Comparison of ENCODE assay signal across 20 mouse cellular contexts in genomic region chr4:70312170-70312569, GRCm38 (mm10).
DNase-seq lines count a peak whose midpoint lies in the region; ATAC-seq and TF ChIP-seq lines count a peak whose summit lies in the region.
"Had no signal": no experiment of that assay in that cellular context is flagged by ENCODE, and none has a peak within 500 bp of the region (broad histone marks: within the 10 kb centered on the region; RNA-seq: fewer than 3 reads in every experiment).

No protein-coding gene starts in this region.

- no peak for TF ChIP-seq RAD21 in CH12.LX (IDR thresholded peaks at IDR 0.05; ENCODE audit: low read depth, low read length)

- no peak for TF ChIP-seq POLR2A in CH12.LX (IDR thresholded peaks at IDR 0.05; ENCODE audit: low read depth, low read length)
- no peak for TF ChIP-seq POLR2A in lung, adult 2 months (IDR thresholded peaks at IDR 0.05; ENCODE audit: borderline replicate concordance, extremely low read depth, low read depth, low read length)

- no peak overlapping the region for H3K4me3 ChIP-seq in forebrain, embryonic 14.5 days (ENCODE audit: low read depth, low read length)
- H3K4me3 ChIP-seq in forebrain, embryonic 15.5 days = no peak overlapping the region
- H3K4me3 ChIP-seq in hindbrain, embryonic 16.5 days (ENCODE audit: low read length) = no peak overlapping the region
- H3K4me3 ChIP-seq in hindbrain, embryonic 11.5 days (ENCODE audit: low read depth, low read length) = no peak overlapping the region
- H3K4me3 ChIP-seq in midbrain, embryonic 11.5 days (ENCODE audit: low read depth, low read length) = no peak overlapping the region
- no peak overlapping the region for H3K4me3 ChIP-seq in midbrain, embryonic 14.5 days (replicated peaks; ENCODE audit: low read depth, low read length)
- H3K4me3 ChIP-seq in CH12.LX (replicated peaks in 1 of 3; ENCODE audit: low read depth in 2 of 3, low read length in 2 of 3, poor library complexity in 1 of 3) = no peak overlapping the region
- H3K4me3 ChIP-seq in lung, adult 2 months (replicated peaks; ENCODE audit: extremely low read depth, low read depth, low read length) = no peak overlapping the region
- H3K4me3 ChIP-seq: embryonic facial prominence, embryonic 10.5 days; embryonic facial prominence, embryonic 13.5 days; erythroblast, embryonic 14.5 days; forebrain, embryonic 12.5 days; gastrocnemius, adult 2 months; heart, embryonic 12.5 days; heart, embryonic 15.5 days; hindbrain, embryonic 12.5 days had no signal

- no peaks in the 10 kb centered on the region for H3K79me2 ChIP-seq in CH12.LX (replicated peaks; ENCODE audit: control insufficient read depth, extremely low read depth, insufficient read depth, poor library complexity, severe bottlenecking)

- peaks cover 10% of the 10 kb centered on the region for H3K4me1 ChIP-seq in forebrain, embryonic 14.5 days (ENCODE audit: control insufficient read depth, insufficient read depth, low read length)
- H3K4me1 ChIP-seq in forebrain, embryonic 15.5 days = peaks cover 12% of the 10 kb centered on the region
- peaks cover 8% of the 10 kb centered on the region for H3K4me1 ChIP-seq in hindbrain, embryonic 16.5 days (ENCODE audit: control insufficient read depth, insufficient read depth, low read depth, low read length)
- no peaks in the 10 kb centered on the region for H3K4me1 ChIP-seq in hindbrain, embryonic 11.5 days (replicated peaks; ENCODE audit: control insufficient read depth, insufficient read depth, low read length)
- no peaks in the 10 kb centered on the region for H3K4me1 ChIP-seq in midbrain, embryonic 11.5 days (ENCODE audit: control insufficient read depth, insufficient read depth, low read length)
- H3K4me1 ChIP-seq in midbrain, embryonic 14.5 days (ENCODE audit: control insufficient read depth, insufficient read depth, low read length) = no peaks in the 10 kb centered on the region
- peaks cover 3 to 8% of the 10 kb centered on the region in 2 experiments; a peak in 3 of 4 replicates for H3K4me1 ChIP-seq in CH12.LX (ENCODE audit: control insufficient read depth in 1 of 2, insufficient read depth in 2 of 2)
- no peaks in the 10 kb centered on the region for H3K4me1 ChIP-seq in lung, adult 2 months (ENCODE audit: control insufficient read depth, insufficient read depth, low read length)
- H3K4me1 ChIP-seq: forebrain, embryonic 12.5 days had no signal

- in situ Hi-C loops in CH12.LX (cut with MboI; ENCODE audit: low pct_ligation_motif_present, low pct_unique_long_range_greater_than_20kb, low sequenced_read_pairs) = no loop called here

- H3K36me3 ChIP-seq in forebrain, embryonic 14.5 days (ENCODE audit: control insufficient read depth, insufficient read depth, low read length) = peaks cover 34% of the 10 kb centered on the region
- peaks cover 18% of the 10 kb centered on the region for H3K36me3 ChIP-seq in forebrain, embryonic 15.5 days
- H3K36me3 ChIP-seq in hindbrain, embryonic 16.5 days (ENCODE audit: control insufficient read depth, insufficient read depth, low read length) = peaks cover 2% of the 10 kb centered on the region; the same call in 1 of the 2 replicates
- H3K36me3 ChIP-seq in hindbrain, embryonic 11.5 days (ENCODE audit: control insufficient read depth, insufficient read depth, low read length) = 0 out of 2 replicates have a peak, but pooled peaks cover 5% of the 10 kb centered on the region
- H3K36me3 ChIP-seq in midbrain, embryonic 11.5 days (ENCODE audit: control insufficient read depth, insufficient read depth, low read length) = no peaks in the 10 kb centered on the region; the same call in 1 of the 2 replicates
- H3K36me3 ChIP-seq in midbrain, embryonic 14.5 days (ENCODE audit: control insufficient read depth, insufficient read depth, low read length) = peaks cover 28% of the 10 kb centered on the region
- peaks cover 17 to 78% of the 10 kb centered on the region in 2 experiments for H3K36me3 ChIP-seq in CH12.LX (replicated peaks in 1 of 2; ENCODE audit: control insufficient read depth in 1 of 2, insufficient read depth in 1 of 2, low read length in 1 of 2)

- no peak for ATAC-seq in forebrain, embryonic 14.5 days
- no peak for ATAC-seq in forebrain, embryonic 15.5 days (replicated peaks)
- no peak for ATAC-seq in hindbrain, embryonic 16.5 days
- no peak for ATAC-seq in hindbrain, embryonic 11.5 days (ENCODE audit: low FRiP score)
- ATAC-seq in midbrain, embryonic 11.5 days (ENCODE audit: low FRiP score) = no peak
- ATAC-seq in midbrain, embryonic 14.5 days (ENCODE audit: low FRiP score, low TSS enrichment) = no peak

- H3K27ac ChIP-seq in forebrain, embryonic 14.5 days (ENCODE audit: low read depth, low read length) = peak overlapping the region; percentile 63; the same call in 1 of the 2 replicates
- H3K27ac ChIP-seq in forebrain, embryonic 15.5 days (replicated peaks) = no peak overlapping the region
- H3K27ac ChIP-seq in hindbrain, embryonic 16.5 days (ENCODE audit: low read depth, low read length) = peak overlapping the region; percentile 70; the same call in 1 of the 2 replicates
- no peak overlapping the region for H3K27ac ChIP-seq in hindbrain, embryonic 11.5 days (ENCODE audit: low read depth, low read length)
- H3K27ac ChIP-seq in midbrain, embryonic 11.5 days (ENCODE audit: low read depth, low read length) = no peak overlapping the region
- H3K27ac ChIP-seq in midbrain, embryonic 14.5 days (replicated peaks; ENCODE audit: low read depth, low read length) = no peak overlapping the region
- H3K27ac ChIP-seq in CH12.LX (ENCODE audit: insufficient read depth, low read depth) = no peak overlapping the region
- H3K27ac ChIP-seq: embryonic facial prominence, embryonic 10.5 days; embryonic facial prominence, embryonic 13.5 days; forebrain, embryonic 12.5 days; gastrocnemius, adult 2 months; heart, embryonic 15.5 days had no signal

- H3K4me2 ChIP-seq in forebrain, embryonic 14.5 days (ENCODE audit: low read length) = no peak overlapping the region
- no peak overlapping the region for H3K4me2 ChIP-seq in forebrain, embryonic 15.5 days (replicated peaks)
- no peak overlapping the region for H3K4me2 ChIP-seq in hindbrain, embryonic 16.5 days (ENCODE audit: low read length)
- no peak overlapping the region for H3K4me2 ChIP-seq in hindbrain, embryonic 11.5 days (replicated peaks; ENCODE audit: low read depth, low read length)
- no peak overlapping the region for H3K4me2 ChIP-seq in midbrain, embryonic 11.5 days
- H3K4me2 ChIP-seq in midbrain, embryonic 14.5 days (ENCODE audit: low read length) = no peak overlapping the region
- no peak overlapping the region for H3K4me2 ChIP-seq in CH12.LX (ENCODE audit: insufficient read depth, low read depth, poor library complexity, severe bottlenecking)
- H3K4me2 ChIP-seq: embryonic facial prominence, embryonic 13.5 days; forebrain, embryonic 12.5 days; heart, embryonic 12.5 days; heart, embryonic 15.5 days; hindbrain, embryonic 12.5 days had no signal

- no peaks in the 10 kb centered on the region for H3K9me3 ChIP-seq in forebrain, embryonic 14.5 days (replicated peaks; ENCODE audit: control insufficient read depth, low read length)
- no peaks in the 10 kb centered on the region for H3K9me3 ChIP-seq in forebrain, embryonic 15.5 days
- no peaks in the 10 kb centered on the region for H3K9me3 ChIP-seq in hindbrain, embryonic 16.5 days (ENCODE audit: control insufficient read depth, low read length)
- H3K9me3 ChIP-seq in hindbrain, embryonic 11.5 days (ENCODE audit: control insufficient read depth, low read length) = no peaks in the 10 kb centered on the region
- H3K9me3 ChIP-seq in midbrain, embryonic 11.5 days (ENCODE audit: control insufficient read depth, low read length) = no peaks in the 10 kb centered on the region
- no peaks in the 10 kb centered on the region for H3K9me3 ChIP-seq in midbrain, embryonic 14.5 days (ENCODE audit: control insufficient read depth, low read length)
- H3K9me3 ChIP-seq in CH12.LX (replicated peaks; ENCODE audit: low read length) = no peaks in the 10 kb centered on the region
- H3K9me3 ChIP-seq: embryonic facial prominence, embryonic 10.5 days; embryonic facial prominence, embryonic 13.5 days; forebrain, embryonic 12.5 days; G1E; heart, embryonic 12.5 days; heart, embryonic 15.5 days; hindbrain, embryonic 12.5 days had no signal

- no peak for TF ChIP-seq CTCF in CH12.LX (conservative IDR thresholded peaks at IDR 0.05 in 1 of 2, IDR thresholded peaks at IDR 0.05 in 1 of 2; ENCODE audit: low read depth in 2 of 2, low read length in 2 of 2)
- TF ChIP-seq CTCF in lung, adult 2 months (IDR thresholded peaks at IDR 0.05; ENCODE audit: insufficient read depth, low read length) = no peak

- H3K27me3 ChIP-seq in forebrain, embryonic 14.5 days (replicated peaks; ENCODE audit: control insufficient read depth, insufficient read depth, low read length) = no peaks in the 10 kb centered on the region
- no peaks in the 10 kb centered on the region for H3K27me3 ChIP-seq in forebrain, embryonic 15.5 days
- no peaks in the 10 kb centered on the region for H3K27me3 ChIP-seq in hindbrain, embryonic 16.5 days (replicated peaks; ENCODE audit: control insufficient read depth, insufficient read depth, low read length)
- H3K27me3 ChIP-seq in hindbrain, embryonic 11.5 days (ENCODE audit: control insufficient read depth, insufficient read depth, low read length) = no peaks in the 10 kb centered on the region
- no peaks in the 10 kb centered on the region for H3K27me3 ChIP-seq in midbrain, embryonic 11.5 days (ENCODE audit: control insufficient read depth, insufficient read depth, low read length)
- no peaks in the 10 kb centered on the region for H3K27me3 ChIP-seq in midbrain, embryonic 14.5 days (ENCODE audit: control insufficient read depth, insufficient read depth, low read length)
- no peaks in the 10 kb centered on the region for H3K27me3 ChIP-seq in CH12.LX (replicated peaks)
- H3K27me3 ChIP-seq: embryonic facial prominence, embryonic 13.5 days; forebrain, embryonic 12.5 days; heart, embryonic 12.5 days; heart, embryonic 15.5 days; hindbrain, embryonic 12.5 days had no signal

- no peak for DNase-seq in forebrain, embryonic 14.5 days (ENCODE audit: low spot score)
- DNase-seq in hindbrain, embryonic 11.5 days (ENCODE audit: low spot score) = no peak
- peak; percentile 31 for DNase-seq in midbrain, embryonic 11.5 days (ENCODE audit: low spot score, missing footprints)
- no peak for DNase-seq in midbrain, embryonic 14.5 days
- peak; percentile 24 for DNase-seq in CH12.LX (ENCODE audit: extremely low read depth)
- DNase-seq in lung, adult 2 months = no peak
- DNase-seq: embryo, embryonic 11 days; gastrocnemius, postnatal 14 days had no signal

- WGBS in forebrain, embryonic 14.5 days = 92% methylated on average over 4 of the region's 4 CpGs
- WGBS in forebrain, embryonic 15.5 days = 91% methylated on average over 4 of the region's 4 CpGs
- WGBS in hindbrain, embryonic 16.5 days = 89% methylated on average over 4 of the region's 4 CpGs
- WGBS in hindbrain, embryonic 11.5 days = 92% methylated on average over 4 of the region's 4 CpGs
- WGBS in midbrain, embryonic 11.5 days = 93% methylated on average over 4 of the region's 4 CpGs
- WGBS in midbrain, embryonic 14.5 days = 87% methylated on average over 4 of the region's 4 CpGs
- WGBS in lung, adult 2 months = 91% methylated on average over 4 of the region's 4 CpGs

- H3K9ac ChIP-seq in forebrain, embryonic 14.5 days (ENCODE audit: low read length) = no peak overlapping the region
- H3K9ac ChIP-seq in forebrain, embryonic 15.5 days (replicated peaks) = no peak overlapping the region
- H3K9ac ChIP-seq in hindbrain, embryonic 16.5 days (ENCODE audit: low read depth, low read length) = no peak overlapping the region
- no peak overlapping the region for H3K9ac ChIP-seq in hindbrain, embryonic 11.5 days (ENCODE audit: low read depth, low read length)
- no peak overlapping the region for H3K9ac ChIP-seq in midbrain, embryonic 11.5 days (ENCODE audit: low read length)
- H3K9ac ChIP-seq in midbrain, embryonic 14.5 days (replicated peaks; ENCODE audit: low read length) = no peak overlapping the region
- no peak overlapping the region for H3K9ac ChIP-seq in CH12.LX (ENCODE audit: insufficient read depth, low read depth)
- H3K9ac ChIP-seq: embryonic facial prominence, embryonic 13.5 days; forebrain, embryonic 12.5 days; forebrain, postnatal 0 days; heart, embryonic 12.5 days; heart, embryonic 15.5 days; hindbrain, embryonic 12.5 days had no signal

- no peak for TF ChIP-seq EP300 in CH12.LX (IDR thresholded peaks at IDR 0.05; ENCODE audit: low read length)

- dilution Hi-C loops in CH12.LX (cut with MboI; ENCODE audit: extremely low pct_ligation_motif_present, extremely low pct_unique_long_range_greater_than_20kb, low sequenced_read_pairs) = no loop called here

Comparison
In these comparisons a context has a peak if more than half of its experiments do, and no peak if none do; other contexts are left out.
1. DNase-seq: peak in midbrain, embryonic 11.5 days (single experiment) and CH12.LX (single experiment); none in forebrain, embryonic 14.5 days (single experiment), hindbrain, embryonic 11.5 days (single experiment), midbrain, embryonic 14.5 days (single experiment) and lung, adult 2 months (single experiment).
2. H3K27ac ChIP-seq: peak in forebrain, embryonic 14.5 days (single experiment) and hindbrain, embryonic 16.5 days (single experiment); none in forebrain, embryonic 15.5 days (single experiment), hindbrain, embryonic 11.5 days (single experiment), midbrain, embryonic 11.5 days (single experiment), midbrain, embryonic 14.5 days (single experiment) and CH12.LX (single experiment).